Mouse (Mus musculus) urinary bladder, adult 2 months (tissue): Measurements from ENCODE around the gene Dclk3. TPM values are rescaled to one million over a fixed set of nuclear protein-coding genes. Genes with fewer than 3 reads are reported as not detected.

Experiments
- DNase-seq: peaks from one replicate; pipeline ENCODE4 v3.0.0; 2022; ENCODE audit warnings: low spot score
- polyA plus RNA-seq: library from polyadenylated mRNA; depleted of rRNA; stranded (reverse); fragments of >200 nt; gene quantifications from 2 replicates; pipeline ENCODE4 v1.2.3, GENCODE M21; 2012; rRNA removed

The Dclk3 gene
- polyA plus RNA-seq, 1 experiment, result 0.39 TPM

DNA sequence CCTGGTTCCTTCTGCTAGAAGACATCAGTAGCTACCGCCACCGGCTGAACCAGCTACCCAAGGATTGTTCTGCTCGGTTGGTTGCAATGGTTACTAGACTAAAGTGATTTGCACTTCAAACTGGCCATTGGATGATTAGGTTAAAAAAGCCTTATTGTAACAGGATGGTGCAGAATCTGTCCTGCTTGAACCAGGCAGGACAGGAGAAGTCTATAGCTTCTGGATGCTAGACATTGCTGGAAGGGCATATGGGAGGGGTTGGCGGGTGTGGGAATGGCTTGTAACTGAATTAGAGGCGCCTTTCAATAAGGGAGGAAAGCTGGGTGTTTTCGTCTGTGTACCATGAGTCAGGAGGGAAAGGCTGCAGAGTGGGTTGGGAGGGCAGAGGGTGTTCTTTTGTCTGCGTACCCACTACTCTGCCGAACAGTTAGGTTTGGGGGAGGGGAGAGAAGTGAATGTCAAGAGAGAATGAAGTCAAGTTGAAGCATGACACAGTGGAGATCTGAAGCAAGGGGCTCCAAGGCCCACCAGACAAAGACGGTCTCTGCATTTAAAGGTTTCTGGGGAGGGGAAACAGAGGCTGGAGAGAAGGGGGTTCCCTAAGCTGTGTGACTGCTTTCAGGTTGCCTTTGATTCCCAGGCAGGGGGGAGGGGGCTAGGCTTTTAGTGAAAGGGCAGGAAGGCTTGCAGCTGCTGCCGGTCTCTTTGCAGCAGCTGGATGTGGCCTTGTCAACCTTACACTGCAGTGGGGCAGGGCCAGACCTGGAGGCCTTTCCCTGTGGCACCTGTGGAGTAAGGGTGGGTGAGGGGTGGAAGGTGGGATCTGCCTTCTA lies 48.0 kb downstream of the Dclk3 start:
- DNase-seq, result no peak

- DNase-seq, result no peak
These were observed 51.7 kb downstream of the Dclk3 start for GRCm38 (mm10) chr9:111490583-111490982.

GRCm38 (mm10) chr9:111491280-111491679 lies 52.4 kb downstream of the Dclk3 start:
- no peak for DNase-seq

- no peak for DNase-seq
These were observed 54.6 kb downstream of the Dclk3 start for GRCm38 (mm10) chr9:111493490-111493889.

DNA sequence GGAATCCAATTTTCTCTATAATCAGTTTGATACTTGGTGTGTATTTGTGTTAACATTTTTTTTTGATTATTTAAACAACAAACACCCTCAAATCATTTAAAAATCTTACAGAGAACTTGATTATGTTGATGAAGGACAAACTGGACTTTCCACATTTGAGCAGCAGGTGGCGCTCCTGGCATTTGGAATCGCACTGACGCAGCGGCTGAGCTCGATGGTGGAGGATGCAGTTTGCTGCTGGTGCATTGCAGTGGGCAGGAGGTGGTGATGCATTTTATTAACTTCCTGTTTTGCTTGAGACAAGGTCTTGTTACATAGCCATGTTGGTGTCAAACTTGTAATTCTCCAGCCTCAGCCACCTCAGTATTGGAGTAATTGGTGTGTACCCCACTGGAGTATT lies 56.7 kb downstream of the Dclk3 start:
- DNase-seq, result peak; percentile 58

DNA sequence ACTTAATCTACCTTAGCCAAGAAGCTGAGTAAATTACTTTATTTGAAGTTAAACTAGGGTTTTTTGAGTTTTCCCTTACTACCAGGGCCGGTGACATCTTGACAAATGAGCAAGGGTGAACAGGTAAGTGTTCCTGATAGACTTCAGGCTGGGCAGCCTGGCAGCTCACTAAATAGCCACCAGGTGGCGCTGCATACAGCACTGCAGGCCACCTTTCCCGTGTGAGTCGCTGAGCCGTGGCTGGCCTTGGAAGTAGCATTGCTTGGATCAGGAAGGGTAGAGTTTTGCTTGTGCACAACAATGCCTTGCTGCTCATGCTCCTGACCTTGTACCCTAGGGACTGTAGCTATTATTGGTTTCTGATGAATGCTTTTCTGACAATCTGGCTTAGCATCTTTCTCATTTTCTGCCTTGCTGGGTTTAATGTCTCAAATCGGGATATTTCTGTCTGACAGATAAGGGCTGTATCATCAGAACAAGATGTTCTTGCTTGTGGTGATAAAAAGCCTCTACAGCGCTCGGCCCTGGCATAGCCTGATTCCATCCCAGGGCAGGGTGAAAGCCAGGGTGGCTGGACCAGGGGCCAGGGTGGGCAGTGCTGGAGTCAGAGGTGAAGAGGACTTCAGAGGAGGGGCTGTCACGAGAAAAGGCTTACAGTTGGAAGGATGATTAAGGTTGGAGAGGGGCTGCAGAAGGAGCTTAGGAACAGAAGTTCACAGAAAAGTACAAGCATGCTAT lies 58.4 kb downstream of the Dclk3 start:
- peak; percentile 59 for DNase-seq

- DNase-seq, result no peak
These were observed 61.3 kb downstream of the Dclk3 start for GRCm38 (mm10) chr9:111500211-111500610.

- no peak for DNase-seq
These were observed 67.2 kb downstream of the Dclk3 start for GRCm38 (mm10) chr9:111506075-111506474.

GRCm38 (mm10) chr9:111514586-111515473 lies 75.9 kb downstream of the Dclk3 start:
- DNase-seq, result no peak

GRCm38 (mm10) chr9:111515536-111515935 lies 76.7 kb downstream of the Dclk3 start:
- no peak for DNase-seq

- no peak for DNase-seq
These were observed 83.3 kb downstream of the Dclk3 start for GRCm38 (mm10) chr9:111522226-111522625.

- no peak for DNase-seq
These were observed 84.2 kb downstream of the Dclk3 start for GRCm38 (mm10) chr9:111523111-111523510.

DNA sequence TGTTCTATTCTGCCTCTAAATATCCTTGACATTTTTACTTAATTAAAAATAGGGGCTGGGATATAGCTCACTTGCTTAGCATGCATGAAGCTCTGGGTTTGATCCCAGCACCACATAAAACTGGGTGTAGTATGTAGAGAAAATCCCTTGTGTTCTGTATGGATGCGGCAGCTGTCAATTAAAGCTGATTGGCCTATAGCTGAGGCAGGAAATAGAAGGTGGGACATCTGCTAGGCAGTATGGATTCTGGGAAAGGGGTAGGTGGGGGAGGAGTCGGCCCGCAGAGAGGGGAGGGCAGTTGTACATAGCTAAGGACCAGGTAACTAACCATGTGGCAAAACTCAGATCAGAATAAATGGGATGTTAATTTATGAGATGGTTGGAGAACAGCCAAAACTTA lies 85.0 kb downstream of the Dclk3 start:
- DNase-seq, result no peak

- no peak for DNase-seq
These were observed 96.0 kb downstream of the Dclk3 start for GRCm38 (mm10) chr9:111534744-111535423.

DNA sequence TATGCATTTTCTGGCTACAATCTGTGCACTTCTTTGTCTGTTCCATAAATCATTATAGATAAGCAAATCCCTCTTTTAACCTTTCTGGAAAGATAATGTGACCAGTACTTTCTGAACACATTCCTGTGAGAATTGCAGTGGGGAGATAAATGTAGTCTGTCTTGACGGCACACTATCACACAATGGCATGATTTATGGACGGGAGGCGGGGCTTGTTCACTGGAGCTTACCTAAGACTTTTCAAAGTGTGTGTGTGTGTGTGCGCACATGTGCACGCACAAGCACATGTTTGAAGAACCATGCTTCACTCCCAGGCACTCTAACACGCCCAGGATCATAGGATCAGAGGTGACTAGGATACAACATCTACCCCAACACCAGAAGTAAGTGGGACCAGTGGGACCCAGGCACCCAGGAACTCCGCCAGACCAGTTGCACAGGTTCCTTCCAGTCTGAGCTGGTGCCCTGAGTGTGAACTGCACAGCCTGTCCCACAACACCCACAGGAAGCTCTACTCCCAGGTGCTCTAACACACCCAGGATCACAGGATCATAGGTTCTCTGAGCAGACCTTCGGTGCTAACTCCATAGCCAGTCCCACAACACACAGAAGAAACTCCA lies 96.7 kb downstream of the Dclk3 start:
- no peak for DNase-seq

Other genes with a start within 250 kb of the Dclk3 start
- 30.8 and 35.8 TPM in 2 replicates for gene Mlh1, start 167.3 kb upstream of the Dclk3 start, polyA plus RNA-seq
- gene Epm2aip1, start 167.2 kb upstream of the Dclk3 start, polyA plus RNA-seq, result 22.9 and 29.2 TPM in 2 replicates
- gene Trank1, start 127.3 kb upstream of the Dclk3 start, polyA plus RNA-seq, result 0.10 and 0.12 TPM in 2 replicates